Mouse (Mus musculus): ENCODE measurements around the gene Reep3.
A peak's percentile ranks its signal among the peaks of the same experiment; 100 is the strongest.

Reep3 gene

GRCm38 (mm10) chr10:67081206-67082007 is 15.3 kb downstream of the Reep3 start:
- DNase-seq: no peak

GRCm38 (mm10) chr10:67079030-67079429 is 17.7 kb downstream of the Reep3 start:
- DNase-seq: no peak

GRCm38 (mm10) chr10:67075931-67076878 is 20.5 kb downstream of the Reep3 start:
- DNase-seq: peak; percentile 60

GRCm38 (mm10) chr10:67073577-67073976 is 23.2 kb downstream of the Reep3 start:
- DNase-seq: no peak

- DNase-seq: no peak
These were observed 24.1 kb downstream of the Reep3 start for GRCm38 (mm10) chr10:67072600-67072999.

- DNase-seq: no peak
These were observed 24.9 kb downstream of the Reep3 start for GRCm38 (mm10) chr10:67071884-67072283.

GRCm38 (mm10) chr10:67071389-67071788 is 25.4 kb downstream of the Reep3 start:
- DNase-seq: peak; percentile 67

- DNase-seq: no peak
These were observed 27.7 kb downstream of the Reep3 start for GRCm38 (mm10) chr10:67069013-67069412.

- DNase-seq: no peak
These were observed 30.3 kb downstream of the Reep3 start for GRCm38 (mm10) chr10:67066421-67066820.

- no peak for DNase-seq
These were observed 30.8 kb downstream of the Reep3 start for GRCm38 (mm10) chr10:67065927-67066326.

GRCm38 (mm10) chr10:67065277-67065887 is 31.4 kb downstream of the Reep3 start:
- no peak for DNase-seq

GRCm38 (mm10) chr10:67061823-67062222 is 34.9 kb downstream of the Reep3 start:
- DNase-seq: no peak

- peak; percentile 92 for DNase-seq
These were observed 35.4 kb downstream of the Reep3 start for GRCm38 (mm10) chr10:67061367-67061801.

- DNase-seq: no peak
These were observed 38.0 kb downstream of the Reep3 start for GRCm38 (mm10) chr10:67058702-67059101.

GRCm38 (mm10) chr10:67058297-67058696 is 38.4 kb downstream of the Reep3 start:
- DNase-seq: no peak

GRCm38 (mm10) chr10:67057696-67058095 is 39.0 kb downstream of the Reep3 start:
- DNase-seq: no peak

GRCm38 (mm10) chr10:67057208-67057607 is 39.5 kb downstream of the Reep3 start:
- no peak for DNase-seq

- no peak for DNase-seq
These were observed 40.6 kb downstream of the Reep3 start for GRCm38 (mm10) chr10:67055867-67056856.

GRCm38 (mm10) chr10:67053475-67053874 is 43.3 kb downstream of the Reep3 start:
- DNase-seq: no peak

- DNase-seq: no peak
These were observed 44.3 kb downstream of the Reep3 start for GRCm38 (mm10) chr10:67052429-67052828.

GRCm38 (mm10) chr10:67051466-67051865 is 45.3 kb downstream of the Reep3 start:
- no peak for DNase-seq

- no peak for DNase-seq
These were observed 46.0 kb downstream of the Reep3 start for GRCm38 (mm10) chr10:67050766-67051165.
